8 mouse cellular contexts compared by ENCODE assay signal in genomic region chr12:102705216-102705871, GRCm38 (mm10). TPM values are rescaled to one million over a fixed set of nuclear protein-coding genes. Genes with fewer than 3 reads are reported as not detected.
DNase-seq lines count a peak whose midpoint lies in the region; ATAC-seq lines count a peak whose summit lies in the region.

No protein-coding gene starts in this region.

- no peaks in the 10 kb centered on the region for H3K9me3 ChIP-seq in intestine, embryonic 14.5 days (ENCODE audit: control insufficient read depth, low read length)

- peaks cover 25% of the 10 kb centered on the region for H3K4me1 ChIP-seq in intestine, embryonic 14.5 days (replicated peaks; ENCODE audit: control insufficient read depth, insufficient read depth, low read length)

- no peaks in the 10 kb centered on the region for H3K36me3 ChIP-seq in intestine, embryonic 14.5 days (ENCODE audit: control insufficient read depth, insufficient read depth, low read length)

- no peaks in the 10 kb centered on the region for H3K27me3 ChIP-seq in intestine, embryonic 14.5 days (replicated peaks; ENCODE audit: control insufficient read depth, insufficient read depth, low read length)

- 2% methylated on average over 43 of the region's 45 CpGs for WGBS in intestine, embryonic 14.5 days

- ATAC-seq in intestine, embryonic 14.5 days (replicated peaks; ENCODE audit: low FRiP score, low TSS enrichment, low read depth), result peak; percentile 81
- peak; percentile 73 for ATAC-seq in megakaryocyte-erythroid progenitor cell, adult 5-6 weeks (replicated peaks; ENCODE audit: low FRiP score, low TSS enrichment, poor library complexity, severe bottlenecking)

- DNase-seq in adipocyte (ENCODE audit: low spot score), result peak; percentile 84
- DNase-seq in embryo, embryonic 10 days (ENCODE audit: low spot score), result peak; percentile 74
- peak; percentile 90 for DNase-seq in gastrocnemius, postnatal 14 days
- peak; percentile 92 for DNase-seq in intestine, embryonic 14.5 days (ENCODE audit: low spot score)
- DNase-seq in left cerebral cortex, postnatal 14 days (ENCODE audit: low spot score in 2 of 2), result peak; percentile 90 to 94
- DNase-seq in right cerebral cortex, postnatal 14 days, result peak; percentile 97
- peak; percentile 91 for DNase-seq in urinary bladder, postnatal 25 days (ENCODE audit: low spot score)

- peak overlapping the region; percentile 83 for H3K9ac ChIP-seq in intestine, embryonic 14.5 days (ENCODE audit: low read length)

- H3K4me2 ChIP-seq in intestine, embryonic 14.5 days (ENCODE audit: low read length), result peak overlapping the region; percentile 79

- peak overlapping the region; percentile 84 for H3K27ac ChIP-seq in intestine, embryonic 14.5 days (ENCODE audit: low read depth)

- intact Hi-C loops in gastrocnemius, postnatal 14 days (cut with DNase I; ENCODE audit: low total_unique reads), result loop anchor here (5.0 kb wide), 1 partner anchor 123 kb away; no protein-coding TSS in a partner anchor
- intact Hi-C loops in left cerebral cortex, postnatal 14 days (cut with DNase I), result loop anchor here (5.0 kb wide), 2 partner anchors 128 to 183 kb away; no protein-coding TSS in a partner anchor

- peak overlapping the region; percentile 65 for H3K4me3 ChIP-seq in intestine, embryonic 14.5 days (ENCODE audit: low read depth, low read length)

RNA-seq across cellular contexts. Expression of gene Itpk1, which starts 0.6 kb away (rescaled TPM):
- total RNA-seq in gastrocnemius, postnatal 14 days (2021), result 1 to 10 TPM; 6.4 to 8.4 TPM
- polyA plus RNA-seq in intestine, embryonic 14.5 days (2014; fragmentation: Nextera tagmentation; extraction: Ambion mirVana), result 25.7 and 31.5 TPM in 2 replicates
- total RNA-seq in left cerebral cortex, postnatal 14 days (2021), result 10 to 100 TPM; 74.9 to 76.2 TPM
- total RNA-seq in megakaryocyte-erythroid progenitor cell, adult 5-6 weeks (2014; fragmentation: Nextera tagmentation), result 7.4 and 12.1 TPM in 2 replicates
- 4.9 and 6.5 TPM in 2 replicates for total RNA-seq in megakaryocyte-erythroid progenitor cell, adult 5-6 weeks (2017)

RNA-seq across cellular contexts. Expression of gene Moap1, which starts 38.1 kb away (rescaled TPM):
- 1 to 10 TPM; 4.7 to 4.8 TPM for total RNA-seq in gastrocnemius, postnatal 14 days (2021)
- 21.0 and 27.3 TPM in 2 replicates for polyA plus RNA-seq in intestine, embryonic 14.5 days (2014; fragmentation: Nextera tagmentation; extraction: Ambion mirVana)
- total RNA-seq in left cerebral cortex, postnatal 14 days (2021), result 10 to 100 TPM; 37.4 to 38.3 TPM
- total RNA-seq in megakaryocyte-erythroid progenitor cell, adult 5-6 weeks (2014; fragmentation: Nextera tagmentation), result 3.8 and 8.2 TPM in 2 replicates
- 11.5 and 15.8 TPM in 2 replicates for total RNA-seq in megakaryocyte-erythroid progenitor cell, adult 5-6 weeks (2017)

RNA-seq across cellular contexts. Expression of gene Tmem251, which starts 38.2 kb away (rescaled TPM):
- total RNA-seq in gastrocnemius, postnatal 14 days (2021), result 1 to 10 TPM; 2.0 to 2.3 TPM
- polyA plus RNA-seq in intestine, embryonic 14.5 days (2014; fragmentation: Nextera tagmentation; extraction: Ambion mirVana), result 12.6 and 14.7 TPM in 2 replicates
- total RNA-seq in left cerebral cortex, postnatal 14 days (2021), result 1 to 10 TPM; 4.9 to 5.1 TPM
- 9.2 and 13.8 TPM in 2 replicates for total RNA-seq in megakaryocyte-erythroid progenitor cell, adult 5-6 weeks (2014; fragmentation: Nextera tagmentation)
- total RNA-seq in megakaryocyte-erythroid progenitor cell, adult 5-6 weeks (2017), result 8.1 and 10.8 TPM in 2 replicates

RNA-seq across cellular contexts. Expression of gene Gm28051, which starts 52.2 kb away (rescaled TPM):
- not detected for total RNA-seq in gastrocnemius, postnatal 14 days (2021)
- not detected in 2 replicates for polyA plus RNA-seq in intestine, embryonic 14.5 days (2014; fragmentation: Nextera tagmentation; extraction: Ambion mirVana)
- total RNA-seq in left cerebral cortex, postnatal 14 days (2021), result not detected
- total RNA-seq in megakaryocyte-erythroid progenitor cell, adult 5-6 weeks (2014; fragmentation: Nextera tagmentation), result not detected in 2 replicates
- total RNA-seq in megakaryocyte-erythroid progenitor cell, adult 5-6 weeks (2017), result not detected in 2 replicates

RNA-seq across cellular contexts. Expression of gene Gon7, which starts 52.3 kb away (rescaled TPM):
- total RNA-seq in gastrocnemius, postnatal 14 days (2021), result 1 to 10 TPM; 7.2 to 7.6 TPM
- 26.5 and 30.4 TPM in 2 replicates for polyA plus RNA-seq in intestine, embryonic 14.5 days (2014; fragmentation: Nextera tagmentation; extraction: Ambion mirVana)
- total RNA-seq in left cerebral cortex, postnatal 14 days (2021), result 10 to 100 TPM; 12.8 to 14.0 TPM
- 12.2 and 21.1 TPM in 2 replicates for total RNA-seq in megakaryocyte-erythroid progenitor cell, adult 5-6 weeks (2014; fragmentation: Nextera tagmentation)
- 25.5 and 28.1 TPM in 2 replicates for total RNA-seq in megakaryocyte-erythroid progenitor cell, adult 5-6 weeks (2017)

Comparison
In these comparisons a context has a peak if more than half of its experiments do, and no peak if none do; other contexts are left out.
1. Peak in every context shown above with its lines: DNase-seq, ATAC-seq, H3K4me3 ChIP-seq and H3K27ac ChIP-seq.
2. RNA of gene Itpk1, which starts 0.6 kb away (total RNA-seq): 74.9 to 76.2 TPM in left cerebral cortex, postnatal 14 days; 6.4 to 8.4 TPM in gastrocnemius, postnatal 14 days and 4.9 to 12.1 TPM in megakaryocyte-erythroid progenitor cell, adult 5-6 weeks; every median in the first group is over 4 times any median in the second.